Mouse (Mus musculus) duodenum, adult 2 months (tissue): ENCODE data around the gene Camkv. TPM values are rescaled to one million over a fixed set of nuclear protein-coding genes. Genes with fewer than 3 reads are reported as not detected.

Source experiments
- polyA plus RNA-seq: library from polyadenylated mRNA; depleted of rRNA; stranded (reverse); fragments of >200 nt; gene quantifications from 2 replicates; pipeline ENCODE4 v1.2.3, GENCODE M21; 2012; ENCODE audit warnings: low replicate concordance; rRNA removed

Camkv gene
- not detected in 2 replicates for polyA plus RNA-seq

DNA sequence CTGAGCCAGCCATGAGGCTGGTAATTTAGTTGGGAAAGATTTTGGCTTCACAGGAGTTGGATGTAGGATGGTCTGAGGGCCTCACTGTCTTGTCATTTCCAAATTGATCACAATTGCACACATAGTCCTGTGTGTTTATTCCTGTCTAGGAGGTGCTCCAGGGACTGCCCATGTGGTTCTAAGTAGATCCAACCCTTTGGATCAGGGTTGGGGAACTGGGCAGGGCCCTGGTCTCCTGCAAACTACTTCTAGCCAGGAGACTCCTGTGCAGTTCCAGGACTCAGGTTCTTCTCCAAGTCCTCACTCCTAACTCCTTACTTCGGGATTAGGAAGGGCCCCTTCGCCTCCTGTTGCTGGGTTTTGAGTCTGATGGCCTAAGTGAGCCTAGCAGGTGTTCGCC is at the start of gene Camkv:
TSS of gene Camkv (plus strand) at position 301 of the 400 bp plus-strand sequence.

GRCm38 (mm10) chr9:107887804-107888266 is 47.6 kb upstream of the Camkv start, which contains the start of gene Mon1a:
Gene Mon1a, plus strand, starts transcription at chr9:107888151.

DNA sequence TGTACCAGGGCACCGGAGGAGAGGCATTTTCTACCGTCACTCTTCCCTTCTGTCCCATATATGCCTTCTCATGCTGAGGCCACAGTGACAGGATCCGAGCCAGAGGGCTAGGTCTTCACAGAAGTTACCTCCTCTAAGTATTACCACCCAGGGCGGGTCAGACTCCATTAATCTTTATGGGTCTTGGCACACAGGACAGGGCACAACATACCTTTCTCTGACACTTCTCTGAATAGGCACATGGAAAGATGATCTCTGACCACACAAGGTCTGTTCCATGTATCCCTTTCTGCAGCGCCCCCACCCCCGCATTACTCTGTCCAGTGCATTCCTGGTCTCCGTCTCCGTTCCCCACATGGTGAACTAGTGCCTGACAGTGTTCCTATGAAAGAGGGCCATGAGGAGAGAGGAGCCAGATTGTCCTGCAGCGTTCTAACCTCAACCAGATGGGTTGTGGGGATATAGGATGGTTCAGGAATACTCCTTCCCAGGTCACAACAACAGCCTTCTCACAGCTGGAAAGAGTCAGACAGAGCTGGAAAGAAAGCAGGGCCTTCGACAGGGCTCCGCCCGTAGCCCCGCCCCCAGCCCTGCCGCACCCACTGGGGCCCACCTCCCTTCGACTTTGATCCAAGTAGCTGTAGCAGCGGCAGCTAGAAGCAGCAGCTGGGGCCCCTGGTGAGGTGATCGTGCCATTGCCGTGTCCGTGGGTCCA is 29.1 kb upstream of the Camkv start, which contains the start of gene Mst1r:
TSS of gene Mst1r (plus strand) at position 622 of the 715 bp plus-strand sequence.

GRCm38 (mm10) chr9:107928169-107928568 is 7.3 kb upstream of the Camkv start, which contains the start of gene Actl11:
Gene Actl11, plus strand, starts transcription at chr9:107928469.

DNA sequence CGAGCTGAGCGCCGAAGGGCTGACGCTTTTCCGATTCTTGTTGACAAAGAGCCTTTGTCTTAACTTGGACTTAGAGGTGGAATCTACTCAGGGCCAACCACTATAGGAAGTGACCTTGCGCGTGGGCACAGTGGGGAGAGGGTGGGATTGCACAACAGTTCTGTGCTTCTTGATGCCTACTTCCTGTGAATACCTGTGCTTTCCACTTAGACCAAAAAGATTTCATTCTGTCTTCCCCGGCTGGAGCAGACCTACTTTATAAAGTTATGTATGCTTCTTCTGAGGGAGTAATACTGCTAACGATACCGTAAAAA is 14.4 kb downstream of the Camkv start, which contains the start of gene Traip:
TSS of gene Traip (plus strand) at position 215 of the 314 bp plus-strand sequence.

DNA sequence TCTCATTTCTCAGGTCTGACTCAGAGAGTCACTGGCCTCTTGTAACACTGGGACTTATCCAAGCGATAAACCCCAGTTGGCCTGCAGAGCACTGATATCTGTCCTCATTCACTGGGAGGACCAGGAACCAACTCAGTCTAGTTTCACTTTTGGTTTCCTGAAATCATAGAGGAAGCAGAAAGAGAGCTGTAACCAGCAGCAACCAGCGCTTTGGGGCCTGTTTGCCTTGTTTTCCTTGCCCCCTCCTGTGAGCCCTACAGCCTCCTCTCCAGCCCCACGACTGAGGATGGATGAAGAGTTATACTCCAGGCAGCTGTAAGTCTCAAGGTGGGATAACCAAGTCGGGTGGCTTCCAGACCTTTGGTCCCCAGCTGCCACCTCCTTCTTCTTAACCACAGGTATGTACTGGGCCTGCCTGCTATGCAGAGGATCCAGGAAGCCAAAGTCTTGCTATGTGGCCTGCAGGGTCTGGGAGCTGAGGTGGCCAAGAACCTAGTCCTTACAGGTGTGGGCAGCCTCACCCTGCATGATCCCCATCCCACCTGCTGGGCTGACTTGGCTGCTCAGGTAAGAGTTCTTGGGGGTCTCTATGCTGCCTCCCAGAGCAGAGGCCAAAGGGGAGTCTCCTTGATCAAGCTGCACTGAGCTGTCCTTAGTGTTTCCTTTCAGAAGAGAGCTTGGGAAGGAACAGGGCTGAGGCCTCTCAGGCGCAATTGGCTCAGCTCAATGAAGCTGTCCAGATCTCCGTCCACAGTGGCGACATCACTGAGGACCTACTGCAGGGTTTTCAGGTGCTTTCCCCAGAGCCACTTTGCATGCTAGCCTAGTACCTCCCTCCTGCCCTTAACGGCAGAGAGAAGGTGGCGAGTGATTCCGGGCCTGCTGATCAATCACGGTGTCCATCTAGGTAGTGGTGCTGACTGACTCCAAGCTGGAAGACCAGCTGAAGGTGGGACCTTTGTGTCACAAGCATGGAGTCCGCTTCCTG is 40.2 kb downstream of the Camkv start, which contains the start of gene Uba7:
TSS of gene Uba7 (plus strand) at position 107 of the 988 bp plus-strand sequence.

GRCm38 (mm10) chr9:107982681-107983346 is 47.3 kb downstream of the Camkv start, which contains the start of gene Gm20661:
Gene Gm20661, plus strand, starts transcription at chr9:107983058.

GRCm38 (mm10) chr9:107985131-107986119 is 50.0 kb downstream of the Camkv start, which contains the start of gene Inka1:
Gene Inka1, minus strand, starts transcription at chr9:107985879.

DNA sequence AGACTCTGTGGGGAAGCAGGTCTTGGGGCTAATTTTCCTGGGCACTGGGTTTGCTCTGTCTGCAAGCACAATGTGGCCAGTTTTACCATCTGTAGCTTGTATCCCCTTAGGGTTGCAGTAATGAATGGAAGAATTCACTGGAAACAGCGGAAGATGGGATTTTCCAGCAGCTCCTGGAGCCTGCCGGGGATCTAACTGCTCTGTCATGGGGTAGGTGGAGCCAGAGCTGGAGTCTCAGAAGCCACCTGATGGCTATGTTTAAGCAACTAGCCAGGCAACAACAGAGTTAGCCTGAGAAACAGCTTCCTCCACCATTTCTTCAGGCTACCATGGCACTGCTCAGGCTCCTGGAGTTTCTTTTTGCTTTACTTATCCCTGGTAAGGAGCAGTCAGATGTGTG is 56.7 kb downstream of the Camkv start, which contains the start of gene Cdhr4:
TSS of gene Cdhr4 (plus strand) at position 301 of the 400 bp plus-strand sequence.

DNA sequence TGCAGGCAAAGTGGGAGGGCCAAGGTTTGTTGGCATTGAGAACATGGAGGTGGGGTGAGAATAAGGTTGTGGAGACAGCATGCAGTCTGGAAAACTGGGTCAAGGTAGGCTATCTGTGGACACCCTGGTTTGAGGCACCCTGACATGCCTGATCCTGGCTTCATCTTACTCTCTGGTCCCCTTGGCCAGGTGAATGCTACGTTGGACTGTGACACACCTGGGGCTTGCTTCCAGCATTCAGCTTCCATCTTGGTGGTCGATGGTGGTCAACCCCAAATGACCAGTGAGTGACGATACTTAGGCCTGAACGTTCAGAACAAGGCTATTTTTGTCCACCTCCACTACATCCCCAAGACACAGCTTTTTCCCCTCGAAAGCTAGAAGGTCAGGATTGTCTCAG is 60.6 kb downstream of the Camkv start, which contains the start of gene Gm20662:
TSS of gene Gm20662 (plus strand) at position 301 of the 400 bp plus-strand sequence.

Other genes starting within 250 kb of the Camkv start
- gene Sema3f, start 225.2 kb upstream of the Camkv start, polyA plus RNA-seq: 23.2 and 38.4 TPM in 2 replicates
- gene Rbm5, start 164.7 kb upstream of the Camkv start, polyA plus RNA-seq: 30.5 and 42.0 TPM in 2 replicates
- 4.0 and 9.6 TPM in 2 replicates for gene Rbm6, start 62.4 kb upstream of the Camkv start, polyA plus RNA-seq
- 76.5 and 135 TPM in 2 replicates for gene Mon1a, start 47.5 kb upstream of the Camkv start, polyA plus RNA-seq
- gene Mst1r, start 28.8 kb upstream of the Camkv start, polyA plus RNA-seq: 51.2 and 56.0 TPM in 2 replicates
- gene Actl11, start 7.2 kb upstream of the Camkv start, polyA plus RNA-seq: not detected in 2 replicates
- gene Traip, start 14.5 kb downstream of the Camkv start, polyA plus RNA-seq: 1.8 and 4.1 TPM in 2 replicates
- 66.2 and 118 TPM in 2 replicates for gene Uba7, start 39.8 kb downstream of the Camkv start, polyA plus RNA-seq
- not detected in 2 replicates for gene Gm20661, start 47.4 kb downstream of the Camkv start, polyA plus RNA-seq
- gene Inka1, start 50.2 kb downstream of the Camkv start, polyA plus RNA-seq: 3.2 and 4.2 TPM in 2 replicates
- gene Cdhr4, start 56.8 kb downstream of the Camkv start, polyA plus RNA-seq: 0.39 and 1.5 TPM in 2 replicates
- 0.49 and 0.52 TPM in 2 replicates for gene Gm20662, start 60.7 kb downstream of the Camkv start, polyA plus RNA-seq
- gene Ip6k1, start 66.8 kb downstream of the Camkv start, polyA plus RNA-seq: 74.7 and 154 TPM in 2 replicates
- gene Gmppb, start 113.6 kb downstream of the Camkv start, polyA plus RNA-seq: 33.3 and 55.9 TPM in 2 replicates
- 8.7 and 13.0 TPM in 2 replicates for gene Amigo3, start 117.5 kb downstream of the Camkv start, polyA plus RNA-seq
- gene Mst1, start 144.8 kb downstream of the Camkv start, polyA plus RNA-seq: 0.20 and 0.81 TPM in 2 replicates
- gene Rnf123, start 147.7 kb downstream of the Camkv start, polyA plus RNA-seq: 64.7 and 87.5 TPM in 2 replicates
- 154 and 221 TPM in 2 replicates for gene Apeh, start 158.9 kb downstream of the Camkv start, polyA plus RNA-seq